Mouse (Mus musculus) left cerebral cortex, postnatal 36 days (tissue): ENCODE measurements around the gene Itgb1bp1. TPM values are rescaled to one million over a fixed set of nuclear protein-coding genes. Genes with fewer than 3 reads are reported as not detected.

Experiments used
- DNase-seq, 2 experiments: peaks; one replicate each; pipeline ENCODE4 v3.0.0; 2021 to 2022; ENCODE audit warnings: low spot score in 2 of 2, mixed read lengths in 1 of 2
- intact Hi-C: fragments of 180-260 bp; cut with DNase I; formaldehyde crosslinking; loops from one replicate; pipeline ENCODE4 v1.15.1; 2025
- total RNA-seq, 2 experiments: library from RNA; stranded (reverse); gene quantifications; 2 replicates each; pipeline ENCODE4 v1.2.3; 2021

Itgb1bp1 gene
- total RNA-seq, 2 experiments from 2014 or later, result 31.2 to 34.3 TPM

DNA sequence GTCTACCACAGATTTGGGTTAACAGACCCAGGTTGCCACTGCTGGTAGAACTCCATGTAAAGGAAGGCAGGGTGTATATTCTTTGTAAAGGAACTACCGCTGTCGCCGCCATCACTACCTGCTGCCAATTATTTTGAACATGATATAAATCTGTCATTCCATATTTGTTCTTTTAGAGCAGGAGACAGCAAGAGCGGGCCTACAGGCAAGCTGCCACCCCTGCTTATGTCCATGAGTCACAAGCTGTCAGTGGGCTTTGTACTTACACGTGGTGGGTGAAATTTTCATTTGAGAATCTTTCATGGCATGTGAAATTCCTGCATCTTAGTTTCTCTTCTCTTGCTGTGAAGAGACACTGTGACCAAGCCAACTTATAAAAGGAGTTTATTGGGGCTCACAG lies 22.8 kb downstream of the Itgb1bp1 start:
- intact Hi-C loops, result no loop called here
- DNase-seq, result no peak

DNA sequence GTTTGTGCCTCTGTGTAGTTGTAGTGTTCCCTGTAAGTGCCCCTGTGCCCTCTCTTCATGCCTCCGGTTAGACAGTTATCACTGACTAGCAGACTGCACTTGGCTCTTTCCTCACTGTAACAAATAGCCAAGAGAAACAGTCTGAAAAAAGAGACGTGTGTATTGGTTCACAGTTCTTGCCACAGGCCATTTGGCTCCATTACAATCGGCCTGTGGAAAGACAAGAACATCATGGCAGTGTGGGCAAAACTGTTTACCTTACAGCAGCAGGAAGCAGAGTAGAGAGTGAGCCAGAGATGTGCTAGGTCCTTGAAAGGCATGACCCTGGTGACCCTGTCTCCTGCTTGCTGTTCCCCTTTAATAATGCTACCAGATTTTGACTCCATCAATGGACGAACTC lies 24.6 kb downstream of the Itgb1bp1 start:
- intact Hi-C loops, result no loop called here
- no peak for DNase-seq

DNA sequence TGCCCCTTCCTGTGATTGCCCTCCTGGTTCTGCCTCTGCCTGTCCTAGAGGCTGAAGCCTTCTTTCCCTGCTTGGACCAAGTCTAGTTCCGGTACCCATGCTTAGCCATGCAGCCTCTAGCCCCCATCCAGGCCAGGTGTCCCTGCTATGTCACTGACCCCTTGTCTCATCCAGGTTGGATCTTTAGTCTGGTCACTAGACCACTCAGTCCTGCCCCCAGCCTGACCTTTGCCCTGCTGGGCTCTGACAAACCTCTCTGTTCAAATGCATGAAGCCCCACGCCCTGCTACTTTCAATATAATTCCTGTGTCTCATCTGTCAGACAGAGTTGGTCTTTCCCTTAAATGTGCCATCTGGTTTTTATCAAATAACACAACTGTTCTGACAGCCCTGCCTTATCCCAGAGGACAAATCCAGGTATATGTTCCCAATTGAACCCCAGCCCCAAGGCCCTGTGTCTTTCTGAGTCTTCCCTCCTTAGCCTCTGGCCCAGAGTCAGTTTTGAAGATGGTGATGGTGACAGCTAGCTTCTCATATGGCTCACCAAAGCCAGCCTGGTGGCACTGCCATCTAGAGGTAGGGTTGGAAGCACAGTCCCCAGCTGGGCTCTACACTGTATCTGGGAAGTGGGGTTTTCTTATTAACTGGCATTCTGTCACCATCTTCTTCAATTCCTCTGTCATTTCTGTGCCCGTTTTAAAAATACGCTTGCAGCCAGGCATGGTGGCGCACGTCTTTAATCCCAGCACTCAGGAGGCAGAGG lies 25.4 kb downstream of the Itgb1bp1 start:
- intact Hi-C loops, result no loop called here

DNA sequence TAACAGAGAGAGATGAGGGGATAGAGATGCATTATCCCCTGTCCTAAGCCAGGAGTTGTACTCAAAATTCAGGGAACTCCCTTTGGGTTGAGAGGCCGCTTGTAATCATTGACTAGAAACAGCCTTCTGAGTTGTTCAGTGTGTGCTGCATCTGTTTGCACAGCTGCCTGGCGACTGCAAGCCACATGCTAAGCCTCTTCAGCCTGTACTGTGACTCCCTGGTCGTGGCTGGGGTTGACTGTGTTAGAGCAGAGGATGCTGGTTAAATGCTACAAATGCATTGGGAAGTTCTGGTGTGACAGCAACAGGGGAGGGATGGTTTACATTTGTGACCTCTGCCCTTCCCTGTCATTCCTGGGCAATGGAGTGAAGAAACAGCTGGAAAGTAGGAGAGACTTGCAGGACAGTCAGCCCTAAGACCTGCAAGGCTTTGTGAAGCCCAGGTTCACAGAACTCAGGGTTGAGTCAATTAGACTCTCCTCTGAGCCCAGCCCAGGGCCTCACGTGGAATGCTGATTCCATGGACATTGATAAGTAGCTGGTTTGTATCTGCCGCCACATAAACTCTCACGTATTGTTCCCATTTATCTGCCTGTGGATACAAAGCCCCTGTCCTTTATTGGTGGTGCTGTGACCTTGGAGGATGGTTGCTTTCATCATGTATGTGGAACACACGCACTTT lies 38.2 kb downstream of the Itgb1bp1 start:
- DNase-seq, result no peak
- intact Hi-C loops, result no loop called here

More for the DNA sequence above, 25.4 kb downstream of the Itgb1bp1 start:
- DNase-seq, result no peak

DNA sequence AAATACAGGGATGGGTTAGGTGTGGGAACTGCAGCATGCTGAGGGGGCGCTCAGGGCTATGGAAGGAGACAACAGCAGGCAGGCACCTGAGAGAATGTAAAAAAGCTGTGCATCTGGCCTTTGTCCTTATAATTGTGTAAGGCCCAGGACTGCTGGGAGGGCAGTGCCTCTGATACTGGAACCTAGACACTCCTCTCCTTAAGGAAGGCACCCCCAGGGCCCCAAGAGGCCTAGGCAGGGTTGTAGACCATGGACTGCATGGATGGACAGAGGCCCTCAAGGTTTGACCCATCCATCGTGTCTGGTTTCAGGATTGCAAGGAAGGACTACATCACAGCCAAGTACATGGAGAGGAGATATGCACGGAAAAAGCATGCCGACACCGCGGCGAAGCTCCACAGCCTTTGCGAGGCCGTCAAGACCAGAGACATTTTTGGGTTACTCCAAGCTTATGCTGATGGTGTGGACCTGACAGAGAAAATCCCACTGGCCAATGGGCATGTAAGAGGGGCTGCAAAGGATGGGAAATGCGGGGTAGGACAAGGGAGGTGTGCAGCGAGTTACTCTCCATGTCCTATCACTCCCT lies 41.6 kb downstream of the Itgb1bp1 start:
- no peak for DNase-seq
- intact Hi-C loops, result no loop called here

DNA sequence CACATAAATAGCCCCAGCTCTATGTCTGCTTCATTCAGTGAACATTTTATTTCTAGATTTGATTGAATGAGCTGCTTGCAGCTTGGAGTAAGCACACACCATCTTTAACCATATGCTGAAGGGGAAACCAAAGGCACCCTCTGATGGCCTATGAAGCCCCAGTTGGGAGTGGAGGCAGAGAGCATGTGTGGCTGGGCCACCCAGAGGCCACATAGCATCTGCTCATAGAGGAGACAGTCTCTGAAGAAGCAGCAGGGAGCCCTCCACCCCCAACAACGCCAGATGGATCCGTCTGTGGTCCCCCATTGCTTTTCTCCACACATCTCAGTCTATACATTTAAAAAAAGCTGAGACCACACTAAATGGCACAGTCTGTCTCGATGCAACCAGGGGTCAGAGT lies 44.1 kb downstream of the Itgb1bp1 start:
- intact Hi-C loops, result no loop called here
- no peak for DNase-seq

DNA sequence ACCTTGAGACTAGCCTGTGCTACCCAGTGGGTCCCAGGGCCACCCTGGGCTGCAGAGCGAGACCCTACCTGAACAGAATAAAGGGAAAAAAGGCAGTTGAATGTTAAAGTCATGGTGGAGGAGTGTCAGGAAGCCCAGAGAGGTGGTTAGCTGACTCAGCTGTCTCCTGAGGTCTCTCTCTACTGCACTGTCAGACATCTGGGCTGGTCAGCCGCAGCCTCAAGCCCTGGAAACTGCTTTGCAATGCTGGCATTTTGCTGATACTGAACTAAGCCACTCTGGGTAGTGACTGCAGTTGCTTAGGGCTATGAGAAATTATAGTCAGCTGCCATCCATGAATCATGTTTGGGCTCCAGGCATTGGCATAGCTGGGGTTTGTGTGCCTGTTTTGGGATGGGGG lies 51.5 kb downstream of the Itgb1bp1 start:
- DNase-seq, result no peak
- intact Hi-C loops, result no loop called here

DNA sequence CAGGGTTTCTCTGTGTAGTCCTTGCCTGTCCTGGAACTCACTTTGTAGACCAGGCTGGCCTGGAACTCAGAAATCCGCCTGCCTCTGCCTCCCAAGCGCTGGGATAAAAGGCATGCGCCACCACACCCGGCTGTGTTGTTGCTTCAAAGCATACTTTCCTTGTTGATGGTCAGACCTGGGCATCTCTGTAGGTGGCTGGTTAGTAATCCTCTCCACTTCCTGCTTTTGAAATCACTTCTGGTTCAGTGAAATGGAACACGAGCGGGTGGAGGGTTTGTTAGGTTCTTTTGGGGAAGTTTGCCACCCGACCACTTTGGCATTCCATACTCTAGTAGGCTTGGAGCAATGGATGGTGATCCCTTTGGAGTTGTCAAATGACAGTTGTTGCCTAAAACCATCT lies 52.4 kb downstream of the Itgb1bp1 start:
- intact Hi-C loops, result no loop called here
- no peak for DNase-seq

DNA sequence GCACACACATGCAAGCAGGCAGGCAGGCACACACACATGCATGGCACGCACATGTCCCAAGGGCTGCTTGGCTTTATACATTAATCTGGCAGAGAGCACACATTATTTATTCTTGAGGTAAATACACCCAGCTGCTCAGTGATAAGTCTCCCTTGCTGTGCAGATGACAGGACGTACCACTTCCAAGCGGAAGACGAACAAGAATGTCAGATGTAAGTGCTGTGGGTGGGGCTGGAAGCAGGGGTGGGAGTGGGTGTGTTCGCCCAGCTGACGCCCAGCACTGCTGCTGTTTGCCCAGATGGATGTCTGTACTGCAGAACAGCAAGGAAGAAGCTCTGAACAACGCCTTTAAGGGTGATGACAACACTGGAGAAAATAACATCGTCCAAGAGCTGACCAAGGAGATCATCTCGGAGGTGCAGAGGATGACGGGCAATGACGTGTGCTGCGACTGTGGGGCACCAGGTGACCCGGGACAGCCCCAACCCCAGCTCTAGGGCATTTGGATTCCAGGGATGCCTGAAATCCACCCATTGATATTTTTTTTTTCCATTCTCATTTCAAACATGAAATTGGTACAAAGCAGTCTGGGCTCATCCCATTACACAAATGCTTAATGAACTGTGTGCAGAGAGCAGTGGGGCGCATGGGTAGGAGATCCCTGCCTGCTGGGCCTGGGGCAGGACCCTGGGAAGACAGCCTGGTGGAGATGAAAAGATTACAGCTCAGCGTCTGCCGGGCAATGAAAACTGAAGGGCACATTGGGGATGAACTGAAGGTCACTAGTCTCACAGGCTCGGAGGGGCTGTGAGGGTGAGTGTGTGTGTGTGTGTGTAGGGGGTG lies 56.8 kb downstream of the Itgb1bp1 start:
- intact Hi-C loops, result no loop called here

DNA sequence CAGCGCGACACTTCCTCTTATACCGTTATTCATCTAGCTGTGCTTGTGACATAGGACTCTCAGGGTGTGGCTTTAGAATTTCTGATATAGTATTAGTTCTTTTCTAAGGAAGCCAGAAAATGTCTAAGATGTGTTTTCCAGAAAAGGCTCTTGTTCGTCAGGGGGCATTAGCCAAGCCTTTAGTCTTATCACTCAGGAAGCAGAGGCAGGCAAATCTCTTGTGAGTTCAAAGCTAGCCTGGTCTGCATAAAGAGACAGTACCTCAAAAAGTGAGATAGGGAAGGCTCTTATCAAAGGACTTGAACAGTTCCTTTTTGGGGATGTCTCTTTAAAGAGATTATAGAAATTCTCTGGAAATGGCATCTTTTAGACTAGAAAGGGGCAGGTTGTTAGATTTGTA lies 57.4 kb downstream of the Itgb1bp1 start:
- no peak for DNase-seq
- intact Hi-C loops, result no loop called here

More for the DNA sequence above, 56.8 kb downstream of the Itgb1bp1 start:
- DNase-seq, result peak in 1 of 2 experiments; percentile 30

DNA sequence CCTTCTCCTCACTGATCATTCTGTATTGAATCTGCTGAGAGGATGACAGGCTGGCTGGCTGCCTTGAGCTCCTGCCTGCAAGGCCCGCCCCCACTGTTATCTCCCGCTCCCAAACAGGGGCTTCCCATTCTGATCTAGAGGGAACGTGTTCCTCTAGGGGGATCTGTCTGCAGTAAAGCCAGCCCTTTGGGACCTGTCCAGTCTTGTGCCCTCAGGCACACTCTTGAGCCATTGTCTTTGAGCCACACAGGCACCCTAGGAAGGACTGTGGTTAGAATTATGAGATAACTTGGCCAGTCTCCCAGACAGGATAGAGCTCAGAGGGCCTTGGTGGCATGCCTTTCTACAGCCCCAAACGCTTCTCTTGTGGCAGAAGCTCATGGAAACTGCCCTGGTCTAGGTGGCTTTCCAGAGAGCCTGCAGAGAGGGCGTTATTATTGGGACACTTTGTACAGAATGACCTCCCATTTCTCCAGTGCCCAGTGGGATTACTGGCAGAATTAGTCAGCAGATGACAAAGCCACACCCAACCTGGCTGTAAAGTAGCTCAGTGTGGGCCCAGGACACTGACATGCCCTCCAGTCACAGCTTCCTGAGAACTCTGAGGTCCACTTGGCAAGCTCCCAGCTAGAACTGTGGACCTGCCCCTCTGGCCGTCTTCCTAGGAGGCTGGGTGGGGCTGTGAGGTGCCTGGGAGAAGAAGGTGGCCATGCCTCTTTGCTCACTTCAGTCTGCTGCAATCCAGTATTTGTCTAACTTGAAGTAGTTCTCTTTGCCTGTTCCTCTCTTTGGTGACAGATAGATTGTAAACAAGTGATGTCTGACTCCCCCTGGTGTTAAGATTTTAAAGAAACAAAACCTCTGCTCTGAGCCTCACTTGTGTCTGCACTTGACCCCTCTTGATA lies 58.8 kb downstream of the Itgb1bp1 start:
- no peak for DNase-seq
- intact Hi-C loops, result loop anchor here (2.0 kb wide), 1 partner anchor 117 kb away; no protein-coding TSS in a partner anchor

DNA sequence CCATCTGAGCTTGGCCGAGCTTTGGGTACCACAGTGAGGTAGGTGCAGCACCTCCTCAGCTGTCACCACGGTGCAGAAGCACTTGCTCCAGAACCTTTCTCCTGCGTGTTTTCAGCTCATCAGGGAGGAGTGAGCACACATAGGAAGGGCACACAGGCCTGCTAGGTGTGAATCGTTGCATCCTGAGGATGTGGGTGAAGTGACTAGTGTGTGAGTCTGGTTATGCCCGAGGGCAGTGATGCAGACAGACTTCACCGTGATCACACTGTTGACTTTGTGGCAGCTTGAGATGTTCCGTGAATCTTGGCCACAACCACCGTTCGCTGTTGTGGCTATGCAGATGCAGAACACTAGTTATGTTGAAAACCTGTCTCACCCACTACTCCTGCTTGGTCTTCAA lies 59.8 kb downstream of the Itgb1bp1 start:
- no peak for DNase-seq
- intact Hi-C loops, result loop anchor here (2.0 kb wide), 1 partner anchor 116 kb away; no protein-coding TSS in a partner anchor

DNA sequence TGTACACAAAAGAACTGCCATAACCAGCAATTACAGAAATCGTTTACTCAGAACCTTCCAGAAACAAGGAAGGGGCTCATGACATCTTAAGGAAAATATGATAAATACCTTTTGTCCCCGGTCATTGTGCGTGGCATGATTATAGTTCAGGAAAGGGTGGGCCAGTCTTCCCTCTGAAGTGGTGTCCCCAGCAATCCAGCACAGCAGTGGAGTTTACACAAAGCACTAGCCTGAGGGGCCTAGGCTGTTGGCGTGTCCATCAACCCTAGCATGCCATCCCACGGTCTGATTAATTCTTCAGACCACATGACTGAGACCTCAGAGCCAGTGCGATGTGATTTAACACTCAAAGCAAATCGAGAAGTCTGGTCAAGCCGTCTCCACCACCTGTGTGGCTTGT lies 60.7 kb downstream of the Itgb1bp1 start:
- DNase-seq, result no peak
- intact Hi-C loops, result no loop called here

DNA sequence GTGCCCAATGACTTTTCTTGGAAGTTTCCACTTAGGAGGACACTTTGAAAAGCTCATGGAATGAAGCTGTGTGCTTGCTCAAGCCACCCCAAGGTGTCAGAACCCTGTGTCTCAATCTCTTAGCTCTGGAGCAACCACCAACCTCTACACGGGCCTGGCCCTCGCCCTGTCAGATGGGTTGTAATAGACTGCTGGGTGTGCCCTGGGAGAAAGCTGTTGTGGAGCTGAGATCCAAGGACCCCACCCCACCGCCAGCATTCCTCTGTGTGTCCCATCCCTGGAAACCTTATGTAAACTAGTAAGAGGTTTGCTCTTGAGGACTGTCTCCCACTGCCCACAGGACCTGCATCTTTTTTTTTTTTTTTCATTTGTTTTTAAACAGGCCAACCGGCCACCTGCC lies 62.2 kb downstream of the Itgb1bp1 start:
- DNase-seq, result no peak
- intact Hi-C loops, result no loop called here

DNA sequence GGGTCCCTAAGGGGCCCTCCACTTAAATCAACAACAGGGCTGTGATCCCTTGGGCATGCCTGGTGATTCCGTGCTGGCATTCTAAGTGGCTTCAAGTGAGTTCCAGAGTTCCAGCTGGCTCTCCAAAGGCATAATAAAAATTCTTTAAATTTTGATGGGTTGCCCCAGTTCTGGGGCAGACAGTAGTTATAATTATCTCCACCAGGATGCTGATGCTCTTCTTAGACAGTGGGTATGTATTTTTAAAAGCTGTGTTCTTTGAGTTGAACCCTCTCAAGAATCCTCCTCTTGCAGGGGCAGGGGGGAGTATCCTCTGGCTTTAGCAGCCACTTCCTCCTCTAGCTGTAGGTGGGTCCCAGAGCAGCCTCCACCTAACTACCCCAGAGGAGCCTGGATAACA lies 65.5 kb downstream of the Itgb1bp1 start:
- DNase-seq, result no peak
- intact Hi-C loops, result no loop called here

DNA sequence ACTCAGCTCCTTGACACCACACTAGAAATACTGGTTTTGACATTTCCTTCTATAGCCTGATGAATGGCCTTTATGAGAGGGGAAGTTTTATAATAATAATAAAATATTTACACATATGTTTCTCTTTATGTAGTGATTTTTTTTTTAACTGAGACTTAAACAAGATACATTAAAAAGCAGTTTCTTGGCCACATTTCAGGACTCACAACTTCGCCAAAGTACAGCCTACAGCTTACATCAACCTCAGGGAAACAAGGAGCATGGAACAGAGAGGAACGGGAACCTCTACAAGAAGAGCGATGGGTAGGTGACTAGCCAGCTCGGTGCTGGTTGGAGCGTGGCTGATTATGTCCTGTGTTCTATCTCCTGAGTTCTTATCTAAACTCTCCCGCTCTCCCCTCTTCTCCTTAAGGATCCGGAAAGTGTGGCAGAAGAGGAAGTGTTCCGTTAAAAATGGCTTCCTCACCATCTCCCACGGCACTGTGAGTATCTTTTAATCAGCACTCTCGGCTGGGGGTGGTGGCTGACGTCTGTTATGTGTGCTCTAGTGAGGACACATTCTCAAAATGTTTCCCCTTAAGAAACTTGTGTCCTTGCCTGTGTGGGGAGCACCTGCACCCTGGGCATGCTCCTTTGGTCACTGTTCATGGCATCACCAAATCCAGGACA lies 68.2 kb downstream of the Itgb1bp1 start:
- intact Hi-C loops, result no loop called here
- no peak for DNase-seq

DNA sequence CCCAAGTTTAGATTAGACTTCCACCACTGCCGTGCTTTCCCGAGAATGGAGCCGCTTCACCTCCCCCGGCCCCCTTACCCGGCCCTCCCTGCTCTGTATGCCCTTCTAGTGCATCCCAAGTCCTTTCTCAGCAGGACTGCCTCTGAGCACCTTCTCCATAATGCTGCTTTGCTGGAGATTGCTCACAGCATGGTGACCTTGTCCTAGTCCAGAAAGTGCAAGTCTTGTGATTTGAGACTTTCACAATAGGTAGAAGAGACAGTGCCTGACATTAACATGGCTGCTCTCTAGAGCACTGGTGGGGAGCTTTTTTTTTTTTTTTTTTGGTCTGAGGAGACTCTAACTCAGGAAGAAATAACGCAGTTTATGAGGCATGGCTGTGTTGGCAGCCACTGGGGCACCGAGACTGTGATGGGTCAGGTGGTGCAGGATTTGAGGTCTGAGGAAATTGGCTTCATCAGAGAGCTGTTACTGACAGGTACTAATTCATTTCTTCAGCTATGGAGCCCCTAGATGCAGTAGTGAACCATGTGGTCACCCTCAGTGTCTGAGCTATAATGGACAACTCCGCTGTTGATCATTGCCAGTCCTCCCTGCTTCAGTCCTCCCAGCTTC lies 71.4 kb downstream of the Itgb1bp1 start:
- DNase-seq, result no peak
- intact Hi-C loops, result no loop called here

DNA sequence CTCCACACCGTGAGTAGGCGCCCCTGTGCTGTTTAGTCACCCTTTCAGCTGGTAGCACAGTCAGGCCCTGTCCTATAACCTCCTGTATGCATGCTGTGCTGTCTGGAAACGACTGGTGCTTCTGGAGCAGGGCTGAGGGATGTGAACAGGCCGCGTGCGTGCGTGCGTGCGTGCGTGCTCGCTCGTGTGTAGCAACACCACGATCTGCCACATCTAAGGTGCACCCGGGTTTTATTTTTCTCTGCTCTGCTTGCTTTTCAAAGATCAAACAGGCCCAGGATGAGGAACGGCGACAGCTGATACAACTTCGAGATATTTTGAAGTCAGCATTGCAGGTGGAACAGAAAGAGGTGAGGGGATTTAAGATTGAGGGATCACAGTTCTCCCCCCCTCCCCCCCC lies 73.2 kb downstream of the Itgb1bp1 start:
- intact Hi-C loops, result no loop called here
- DNase-seq, result no peak
